Mouse (Mus musculus) hindbrain, postnatal 0 days (tissue): Measurements from ENCODE around the gene Kat7. TPM values are rescaled to one million over a fixed set of nuclear protein-coding genes. Genes with fewer than 3 reads are reported as not detected.

Experiments used
- ATAC-seq: fragments of 200-750 bp; cut with Nextera tagmentation; 2 replicates; pipeline ENCODE4 v1.8.0; 2017; ENCODE audit warnings: mild to moderate bottlenecking, moderate TSS enrichment, moderate library complexity
- DNase-seq: peaks from one replicate; pipeline ENCODE4 v3.0.0-alpha.2; 2015; ENCODE audit warnings: low spot score
- H3K27ac ChIP-seq: fragments of 300-500 bp; sonication (generic); 2 replicates; pipeline ENCODE4 v1.5.1; 2014; ENCODE audit warnings: mild to moderate bottlenecking
- H3K27me3 ChIP-seq: fragments of 300-500 bp; sonication (generic); 2 replicates; pipeline ENCODE4 v1.6.1; 2014; ENCODE audit warnings: low read length, mixed read lengths; ENCODE audit not compliant: insufficient read depth
- H3K36me3 ChIP-seq: fragments of 300-500 bp; sonication (generic); 2 replicates; pipeline ENCODE4 v1.6.1; 2014; ENCODE audit warnings: low read length, mixed read lengths; ENCODE audit not compliant: insufficient read depth
- H3K4me1 ChIP-seq: fragments of 300-500 bp; sonication (generic); 2 replicates; pipeline ENCODE4 v1.6.1; 2014; ENCODE audit warnings: antibody characterized with exemption, low read length, mixed read lengths; ENCODE audit not compliant: insufficient read depth
- H3K4me2 ChIP-seq: fragments of 300-500 bp; sonication (generic); 2 replicates; pipeline ENCODE4 v1.6.1; 2014; ENCODE audit warnings: low read depth, mild to moderate bottlenecking, low read length, moderate library complexity, mixed read lengths
- H3K4me3 ChIP-seq: fragments of 300-500 bp; sonication (generic); 2 replicates; pipeline ENCODE4 v1.5.1; 2014; ENCODE audit warnings: low read length
- H3K9ac ChIP-seq: fragments of 300-500 bp; sonication (generic); replicated peaks from 2 replicates; pipeline ENCODE4 v1.6.1; 2014; ENCODE audit warnings: mild to moderate bottlenecking, low read length, moderate library complexity, mixed read lengths
- H3K9me3 ChIP-seq: fragments of 300-500 bp; sonication (generic); 2 replicates; pipeline ENCODE4 v1.6.1; 2016; ENCODE audit warnings: low read length, mixed read lengths
- CTCF ChIP-seq: IDR thresholded peaks from 2 replicates; pipeline ENCODE4 v1.5.1; 2016; ENCODE audit warnings: antibody characterized with exemption, control low read depth, low read depth
- WGBS: fragments of 180-500 bp; shearing (Covaris S2); extraction: QIAGEN DNeasy Blood & Tissue Kit; methylation state at CpG from one replicate; pipeline ENCODE4 v1.1.7; 2014; 5-methylcytosine and 5-hydroxymethylcytosine counted together
- polyA plus RNA-seq: library from polyadenylated mRNA; unstranded; fragments of >200 nt; fragmentation: Nextera tagmentation; extraction: Ambion mirVana; gene quantifications from 2 replicates; pipeline ENCODE4 v1.2.1, GENCODE M21; 2015
- total RNA-seq: library from RNA; depleted of rRNA; stranded (reverse); fragments of >200 nt; gene quantifications from 2 replicates; pipeline ENCODE4 v1.2.3, GENCODE M21; 2014

Gene Kat7
- total and polyA plus RNA-seq, 2 experiments from 2014 or later, result 66.6 to 69.0 TPM

- TF ChIP-seq CTCF, result no peak
- H3K27me3 ChIP-seq, result no peaks in the 10 kb centered on the region
- no peak for DNase-seq
- H3K4me2 ChIP-seq, result no peak overlapping the region
- no peaks in the 10 kb centered on the region for H3K4me1 ChIP-seq
- no peaks in the 10 kb centered on the region for H3K9me3 ChIP-seq
- H3K27ac ChIP-seq, result no peak overlapping the region
- no peak for ATAC-seq
- peaks cover 40% of the 10 kb centered on the region for H3K36me3 ChIP-seq
- no peak overlapping the region for H3K4me3 ChIP-seq
- 93% methylated on average over 13 of the region's 13 CpGs for WGBS
- H3K9ac ChIP-seq, result no peak overlapping the region
Measured at GRCm38 (mm10) chr11:95295736-95296135, 14.3 kb downstream of the Kat7 start.

DNA sequence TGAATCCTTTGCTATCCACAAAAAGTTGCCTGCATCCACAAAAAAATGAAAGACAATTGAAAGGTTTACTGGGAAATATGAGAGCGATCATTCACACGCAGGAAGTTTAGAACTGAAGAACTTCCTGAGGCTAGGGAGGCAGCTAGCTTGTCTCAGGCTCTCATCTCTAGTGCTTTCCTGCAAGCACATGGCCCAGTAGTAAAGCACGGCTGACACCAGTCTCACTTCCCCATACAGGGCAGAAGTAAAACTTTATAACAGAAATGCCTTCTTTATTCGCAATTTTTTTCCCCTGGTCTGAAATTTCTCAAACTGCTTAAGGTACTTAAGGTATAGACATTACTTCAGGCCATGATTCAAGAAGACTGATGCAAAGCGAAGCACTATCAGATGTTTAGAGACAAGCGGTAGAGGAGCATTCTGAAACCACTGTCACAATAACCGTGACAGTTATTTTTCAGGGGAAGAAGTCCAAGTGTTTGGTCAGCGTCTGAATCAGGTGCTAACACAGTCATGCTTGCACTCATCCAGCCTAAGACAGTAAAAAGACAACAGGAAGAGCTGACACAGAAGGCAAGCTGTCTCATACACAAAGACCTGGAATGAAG lies 16.9 kb downstream of the Kat7 start:
- ATAC-seq (no peak), DNase-seq (no peak)
- H3K27ac ChIP-seq, result no peak overlapping the region
- no peak overlapping the region for H3K9ac ChIP-seq
- H3K36me3 ChIP-seq, result peaks cover 38% of the 10 kb centered on the region; the same call in 1 of the 2 replicates
- H3K4me3 ChIP-seq, result no peak overlapping the region
- H3K27me3 ChIP-seq, result no peaks in the 10 kb centered on the region
- no peak overlapping the region for H3K4me2 ChIP-seq
- no peaks in the 10 kb centered on the region for H3K9me3 ChIP-seq
- TF ChIP-seq CTCF, result no peak
- no peaks in the 10 kb centered on the region for H3K4me1 ChIP-seq
- 93% methylated on average over 8 of the region's 8 CpGs for WGBS

DNA sequence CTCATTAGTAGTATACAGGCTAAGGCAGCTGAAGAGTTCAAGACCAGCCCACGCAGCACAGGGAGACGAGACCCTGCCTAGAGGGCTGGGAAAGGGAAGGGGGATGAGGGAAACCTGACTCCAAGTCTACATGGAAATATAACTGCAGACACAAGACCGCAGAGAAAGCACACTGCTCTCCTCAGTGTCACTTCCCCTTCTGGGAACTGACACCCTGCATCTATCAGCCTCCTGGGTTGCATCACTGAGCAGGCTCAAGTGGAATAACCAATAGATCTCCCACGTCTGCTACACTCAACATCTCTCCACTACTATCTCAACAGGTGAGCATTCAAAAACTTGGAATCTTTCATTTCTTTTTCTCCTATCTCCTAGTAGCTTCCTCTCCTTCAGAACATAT lies 18.0 kb downstream of the Kat7 start:
- WGBS, result 72% methylated on average over 4 of the region's 4 CpGs
- DNase-seq, result no peak
- peaks cover 42% of the 10 kb centered on the region; the same call in 1 of the 2 replicates for H3K36me3 ChIP-seq

DNA sequence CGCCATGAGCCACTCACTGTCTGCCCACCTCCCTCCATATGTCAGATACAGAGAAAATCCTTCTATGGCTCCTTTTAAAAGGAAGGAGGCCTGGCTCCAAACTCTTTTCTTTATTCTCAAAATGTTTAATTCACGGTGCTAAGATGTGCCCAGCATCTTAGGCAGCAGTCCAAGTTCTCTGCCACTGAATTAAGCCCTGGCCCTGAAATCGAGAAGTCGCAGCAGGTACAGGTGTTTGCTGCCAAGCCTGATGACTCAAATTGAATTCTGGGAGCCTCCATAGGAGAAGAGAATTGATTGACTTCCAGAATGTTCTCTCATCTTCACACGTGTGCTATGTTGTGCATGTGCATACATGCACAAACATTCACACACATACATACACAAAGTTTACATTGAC lies 27.7 kb downstream of the Kat7 start:
- no peak for TF ChIP-seq CTCF
- H3K27ac ChIP-seq, result no peak overlapping the region
- peaks cover 64% of the 10 kb centered on the region for H3K36me3 ChIP-seq
- H3K4me2 ChIP-seq, result no peak overlapping the region
- no peaks in the 10 kb centered on the region for H3K4me1 ChIP-seq
- no peak overlapping the region for H3K9ac ChIP-seq
- WGBS, result 79% methylated on average over 5 of the region's 5 CpGs
- no peak overlapping the region for H3K4me3 ChIP-seq
- no peaks in the 10 kb centered on the region for H3K9me3 ChIP-seq
- no peak for DNase-seq
- no peaks in the 10 kb centered on the region for H3K27me3 ChIP-seq
- no peak for ATAC-seq

More for the DNA sequence above, 18.0 kb downstream of the Kat7 start:
- H3K4me3 ChIP-seq, result no peak overlapping the region
- no peak for ATAC-seq
- no peak for TF ChIP-seq CTCF
- H3K9me3 ChIP-seq, result no peaks in the 10 kb centered on the region
- no peak overlapping the region for H3K9ac ChIP-seq
- H3K27me3 ChIP-seq, result no peaks in the 10 kb centered on the region
- H3K4me2 ChIP-seq, result no peak overlapping the region
- H3K4me1 ChIP-seq, result no peaks in the 10 kb centered on the region
- H3K27ac ChIP-seq, result no peak overlapping the region

DNA sequence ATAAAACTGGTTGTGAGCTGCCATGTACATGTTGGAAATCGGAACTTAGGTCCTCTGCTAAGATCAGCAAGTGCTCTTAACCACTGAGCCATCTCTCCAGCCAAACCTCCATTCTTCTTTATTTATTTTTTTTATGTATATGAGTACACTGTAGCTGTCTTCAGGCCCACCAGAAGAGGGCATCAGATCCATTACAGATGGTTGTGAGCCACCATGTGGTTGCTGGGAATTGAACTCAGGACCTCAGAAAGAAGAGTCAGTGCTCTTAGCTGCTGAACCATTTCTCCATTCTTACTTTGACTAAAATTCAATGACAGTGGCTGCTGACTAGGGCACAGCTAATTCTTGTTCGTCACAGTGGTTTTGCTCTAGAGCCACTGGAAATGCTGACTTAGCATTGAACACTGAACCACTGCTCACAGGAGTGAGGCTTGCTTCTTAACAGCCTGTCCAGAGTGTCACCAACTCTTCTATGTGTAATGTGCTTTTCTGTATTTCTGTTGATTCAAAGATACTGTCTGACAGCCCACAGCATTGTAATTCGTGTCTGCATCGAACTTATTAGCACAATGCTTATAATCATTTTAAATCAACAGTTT lies 30.9 kb downstream of the Kat7 start:
- ATAC-seq (no peak), DNase-seq (no peak)
- peaks cover 79% of the 10 kb centered on the region for H3K36me3 ChIP-seq
- no peak overlapping the region for H3K27ac ChIP-seq
- H3K4me3 ChIP-seq, result no peak overlapping the region
- 89% methylated on average over 4 of the region's 4 CpGs for WGBS
- no peaks in the 10 kb centered on the region for H3K9me3 ChIP-seq
- peak; percentile 22; the same call in 1 of the 2 replicates for TF ChIP-seq CTCF
- no peak overlapping the region for H3K9ac ChIP-seq
- no peaks in the 10 kb centered on the region for H3K27me3 ChIP-seq
- H3K4me2 ChIP-seq, result no peak overlapping the region
- H3K4me1 ChIP-seq, result no peaks in the 10 kb centered on the region

DNA sequence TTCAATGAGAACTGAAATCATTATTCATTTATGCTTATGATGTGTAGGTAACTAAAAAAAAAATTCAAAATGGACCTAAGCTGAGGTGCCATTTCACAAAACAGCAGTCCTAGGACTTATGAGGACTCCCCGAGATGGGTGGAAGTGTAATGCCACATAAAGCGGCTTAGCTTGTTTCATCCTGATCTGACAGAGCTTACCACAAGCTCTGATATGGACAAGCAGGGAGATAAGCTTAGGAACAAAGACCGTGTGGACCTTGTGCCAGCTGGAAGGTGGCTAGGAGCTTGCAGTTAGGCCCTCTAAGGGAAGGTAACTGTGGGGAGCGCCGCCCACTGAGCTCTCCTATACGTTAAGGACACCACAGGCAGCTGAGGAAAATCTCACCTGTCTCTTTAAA lies 34.0 kb downstream of the Kat7 start:
- WGBS, result 93% methylated on average over 6 of the region's 6 CpGs
- Histone ChIP-seq H3K9ac (no peak overlapping the region), H3K4me2 (no peak overlapping the region), H3K27ac (no peak overlapping the region), H3K27me3 (no peaks in the 10 kb centered on the region), H3K36me3 (peaks cover 81% of the 10 kb centered on the region), H3K4me3 (no peak overlapping the region), H3K9me3 (no peaks in the 10 kb centered on the region), H3K4me1 (no peaks in the 10 kb centered on the region)
- DNase-seq (no peak), ATAC-seq (no peak)
- TF ChIP-seq CTCF, result no peak

GRCm38 (mm10) chr11:95274613-95275012 lies 35.4 kb downstream of the Kat7 start:
- Histone ChIP-seq H3K27me3 (no peaks in the 10 kb centered on the region), H3K9ac (no peak overlapping the region), H3K27ac (no peak overlapping the region), H3K9me3 (no peaks in the 10 kb centered on the region), H3K4me2 (no peak overlapping the region), H3K36me3 (peaks cover 73% of the 10 kb centered on the region), H3K4me1 (no peaks in the 10 kb centered on the region), H3K4me3 (no peak overlapping the region)
- DNase-seq (no peak), ATAC-seq (no peak)
- WGBS, result 87% methylated on average over 3 of the region's 3 CpGs
- TF ChIP-seq CTCF, result no peak
